20 mouse cellular contexts compared by ENCODE assay signal in the genomic region with DNA sequence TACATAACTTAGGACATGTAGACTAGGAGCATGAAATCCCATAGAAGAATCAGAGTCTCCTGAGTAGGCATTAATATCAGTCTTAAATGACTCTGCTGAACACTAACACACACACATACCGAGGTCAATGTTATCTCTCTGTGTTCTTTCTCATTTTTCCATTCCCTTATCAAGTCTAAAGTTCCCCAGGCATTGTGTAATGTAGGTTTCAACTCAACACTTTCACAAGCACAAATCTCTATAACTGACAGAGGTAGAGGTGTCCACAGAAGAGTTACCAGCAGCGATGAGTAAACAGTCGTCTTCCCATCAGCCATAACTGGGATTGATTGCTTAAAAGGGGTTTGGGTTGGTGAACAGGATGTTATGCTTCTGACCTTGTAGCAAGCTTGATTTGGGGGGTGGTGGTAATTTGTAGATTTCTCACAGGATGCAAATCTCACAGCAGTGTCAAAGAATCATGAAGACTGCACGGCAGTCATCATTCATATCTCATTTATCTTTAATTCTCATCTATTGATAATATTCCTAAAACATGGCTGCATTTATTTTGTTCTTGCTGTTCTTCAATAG.
"Had no signal": no experiment of that assay in that cellular context is flagged by ENCODE, and none has a peak within 500 bp of the region (broad histone marks: within the 10 kb centered on the region; RNA-seq: fewer than 3 reads in every experiment).

No protein-coding gene starts in this region.

- H3K27ac ChIP-seq: kidney, embryonic 15.5 days; left cerebral cortex, adult 2 months; limb, embryonic 12.5 days; limb, embryonic 15.5 days; liver, embryonic 14.5 days; lung, embryonic 15.5 days; midbrain, embryonic 10.5 days; stomach, postnatal 0 days had no signal

- H3K9ac ChIP-seq: kidney, embryonic 15.5 days; limb, embryonic 12.5 days; limb, embryonic 15.5 days; liver, embryonic 14.5 days; lung, embryonic 15.5 days had no signal

- H3K4me1 ChIP-seq: kidney, embryonic 15.5 days; limb, embryonic 12.5 days; limb, embryonic 15.5 days; lung, embryonic 15.5 days; midbrain, embryonic 10.5 days had no signal

- H3K27me3 ChIP-seq: kidney, embryonic 15.5 days; limb, embryonic 12.5 days; limb, embryonic 15.5 days; lung, embryonic 15.5 days; megakaryocyte, embryonic 14.5 days had no signal

- H3K4me3 ChIP-seq: kidney, embryonic 15.5 days; left cerebral cortex, adult 2 months; limb, embryonic 12.5 days; limb, embryonic 15.5 days; lung, embryonic 15.5 days; megakaryocyte, embryonic 14.5 days; midbrain, embryonic 10.5 days had no signal

- DNase-seq: kidney, adult 11 months; kidney, adult 8-10 months; kidney, postnatal 10 days; kidney, postnatal 36 days; layer of hippocampus, postnatal 36 days; left cerebral cortex, postnatal 4 days; lung, adult 18-20 months; lung, postnatal 10 days; lung, postnatal 36 days; midbrain, embryonic 14.5 days; thymus, postnatal 25 days had no signal

- H3K36me3 ChIP-seq: kidney, embryonic 15.5 days; limb, embryonic 12.5 days; limb, embryonic 15.5 days; lung, embryonic 15.5 days; midbrain, embryonic 10.5 days had no signal
